Mouse (Mus musculus) CH12.LX (cell line): Measurements from ENCODE around the gene Slc39a1. TPM values are rescaled to one million over a fixed set of nuclear protein-coding genes. Genes with fewer than 3 reads are reported as not detected.

ENCODE experiments used
- DNase-seq: peaks from one replicate; pipeline ENCODE4 v3.0.0-alpha.2; 2013; ENCODE audit errors: extremely low read depth
- H3K27ac ChIP-seq: 2 replicates; pipeline ENCODE4 v1.5.1; 2012; ENCODE audit warnings: low read depth, mild to moderate bottlenecking, control low read depth, moderate library complexity; ENCODE audit not compliant: insufficient read depth
- H3K27me3 ChIP-seq: replicated peaks from 2 replicates; pipeline ENCODE3; 2012; ENCODE audit warnings: inconsistent platforms
- H3K36me3 ChIP-seq, 2 experiments: replicated peaks in 1 of 2; 2 replicates each; pipeline versions ENCODE3 to v1.6.1; 2012; ENCODE audit warnings: inconsistent platforms in 1 of 2, low read length in 1 of 2, mild to moderate bottlenecking in 1 of 2, mixed read lengths in 1 of 2, moderate library complexity in 1 of 2; ENCODE audit not compliant: control insufficient read depth in 1 of 2, insufficient read depth in 1 of 2
- H3K4me1 ChIP-seq, 2 experiments: 2 replicates each; pipeline ENCODE4 v1.6.1; 2012; ENCODE audit warnings: inconsistent platforms in 1 of 2, moderate library complexity in 1 of 2; ENCODE audit not compliant: insufficient read depth in 2 of 2, control insufficient read depth in 1 of 2
- H3K4me2 ChIP-seq: 2 replicates; pipeline ENCODE4 v1.6.1; 2012; ENCODE audit warnings: low read depth, mild to moderate bottlenecking, control low read depth; ENCODE audit not compliant: poor library complexity, insufficient read depth, severe bottlenecking
- H3K4me3 ChIP-seq, 3 experiments: fragments of 150-350 bp in 1 of 3; sonication (generic) in 1 of 3; replicated peaks in 1 of 3; 2 replicates each; pipeline versions ENCODE3 to v1.5.1; 2011 to 2012; ENCODE audit warnings: low read depth in 2 of 3, low read length in 2 of 3, mild to moderate bottlenecking in 2 of 3, moderate library complexity in 2 of 3, control low read depth in 1 of 3, improper control_type of control experiment in 1 of 3, inconsistent platforms in 1 of 3, mixed read lengths in 1 of 3; ENCODE audit not compliant: poor library complexity in 1 of 3
- H3K79me2 ChIP-seq: replicated peaks from 2 replicates; pipeline ENCODE4 v1.6.1; 2012; ENCODE audit warnings: mild to moderate bottlenecking, moderate library complexity; ENCODE audit not compliant: control insufficient read depth, poor library complexity, insufficient read depth, severe bottlenecking; ENCODE audit errors: extremely low read depth
- H3K9ac ChIP-seq: 2 replicates; pipeline ENCODE4 v1.6.1; 2012; ENCODE audit warnings: low read depth, mild to moderate bottlenecking, control low read depth, moderate library complexity; ENCODE audit not compliant: insufficient read depth
- H3K9me3 ChIP-seq: replicated peaks from 2 replicates; pipeline ENCODE3; 2012; ENCODE audit warnings: low read length, inconsistent platforms, mixed read lengths
- BHLHE40 ChIP-seq: IDR thresholded peaks from 2 replicates; pipeline ENCODE4 v1.6.1; 2011; ENCODE audit warnings: mild to moderate bottlenecking, low read depth, low read length, improper control_type of control experiment
- CTCF ChIP-seq, 2 experiments: IDR thresholded peaks in 1 of 2; conservative IDR thresholded peaks in 1 of 2; 2 replicates each; pipeline ENCODE4 v1.5.1; 2011 to 2012; ENCODE audit warnings: low read depth in 2 of 2, low read length in 2 of 2, improper control_type of control experiment in 1 of 2, inconsistent platforms in 1 of 2, mild to moderate bottlenecking in 1 of 2, moderate library complexity in 1 of 2
- E2F4 ChIP-seq: IDR thresholded peaks from 2 replicates; pipeline ENCODE4 v1.6.1; 2011; ENCODE audit warnings: low read depth, low read length, improper control_type of control experiment; ENCODE audit not compliant: insufficient replicate concordance
- ELF1 ChIP-seq: IDR thresholded peaks from 2 replicates; pipeline ENCODE4 v1.6.1; 2014; ENCODE audit warnings: low read depth, mild to moderate bottlenecking, inconsistent platforms, low read length, improper control_type of control experiment
- ETS1 ChIP-seq: conservative IDR thresholded peaks from 2 replicates; pipeline ENCODE4 v1.6.1; 2012; ENCODE audit warnings: low read depth, mild to moderate bottlenecking, inconsistent platforms, low read length, improper control_type of control experiment, moderate library complexity
- GABPA ChIP-seq: IDR thresholded peaks from 2 replicates; pipeline ENCODE4 v1.6.1; 2012; ENCODE audit warnings: low read depth, low read length, improper control_type of control experiment, inconsistent platforms; ENCODE audit not compliant: insufficient replicate concordance
- HCFC1 ChIP-seq: IDR thresholded peaks from 2 replicates; pipeline ENCODE4 v1.6.1; 2012; ENCODE audit warnings: low read depth, mild to moderate bottlenecking, inconsistent platforms, low read length, improper control_type of control experiment
- IRF4 ChIP-seq: IDR thresholded peaks from 2 replicates; pipeline ENCODE4 v1.6.1; 2014; ENCODE audit warnings: low read depth, mild to moderate bottlenecking, inconsistent platforms, low read length, improper control_type of control experiment
- KAT2A ChIP-seq: IDR thresholded peaks from 2 replicates; pipeline ENCODE4 v1.6.1; 2012; ENCODE audit warnings: low read length, improper control_type of control experiment, inconsistent platforms; ENCODE audit not compliant: insufficient replicate concordance
- MAX ChIP-seq: IDR thresholded peaks from 2 replicates; pipeline ENCODE4 v1.6.1; 2011; ENCODE audit warnings: low read length, improper control_type of control experiment
- MEF2A ChIP-seq: IDR thresholded peaks from 2 replicates; pipeline ENCODE4 v1.6.1; 2014; ENCODE audit warnings: low read depth, mild to moderate bottlenecking, inconsistent platforms, low read length, improper control_type of control experiment, borderline replicate concordance
- MXI1 ChIP-seq: IDR thresholded peaks from 2 replicates; pipeline ENCODE4 v1.6.1; 2011; ENCODE audit warnings: mild to moderate bottlenecking, low read depth, low read length, improper control_type of control experiment
- POLR2A ChIP-seq: IDR thresholded peaks from 2 replicates; pipeline ENCODE4 v1.6.1; 2011; ENCODE audit warnings: low read depth, mild to moderate bottlenecking, improper control_type of control experiment, low read length
- POLR2AphosphoS2 ChIP-seq: IDR thresholded peaks from 2 replicates; pipeline ENCODE4 v1.6.1; 2011; ENCODE audit warnings: low read depth, low read length, improper control_type of control experiment
- RAD21 ChIP-seq: IDR thresholded peaks from 2 replicates; pipeline ENCODE4 v1.6.1; 2011; ENCODE audit warnings: low read depth, mild to moderate bottlenecking, low read length, improper control_type of control experiment, moderate library complexity
- SIN3A ChIP-seq: IDR thresholded peaks from 2 replicates; pipeline ENCODE4 v1.6.1; 2012; ENCODE audit warnings: low read length, improper control_type of control experiment, inconsistent platforms
- TBP ChIP-seq: conservative IDR thresholded peaks from 2 replicates; pipeline ENCODE4 v1.6.1; 2011; ENCODE audit warnings: low read depth, low read length, improper control_type of control experiment
- USF1 ChIP-seq: IDR thresholded peaks from 2 replicates; pipeline ENCODE4 v1.6.1; 2014; ENCODE audit warnings: low read depth, mild to moderate bottlenecking, inconsistent platforms, low read length, improper control_type of control experiment
- ZNF384 ChIP-seq: IDR thresholded peaks from 2 replicates; pipeline ENCODE4 v1.6.1; 2012; ENCODE audit warnings: low read depth, low read length, improper control_type of control experiment, inconsistent platforms
- dilution Hi-C: fragments of 300-500 bp; cut with MboI; formaldehyde crosslinking; loops from 2 replicates; pipeline ENCODE4 v1.14.3; 2020; ENCODE audit warnings: low sequenced_read_pairs; ENCODE audit not compliant: extremely low pct_unique_long_range_greater_than_20kb, extremely low pct_ligation_motif_present
- in situ Hi-C: fragments of 300-500 bp; cut with MboI; formaldehyde crosslinking; loops from 3 replicates; pipeline ENCODE4 v1.14.3; 2019; ENCODE audit warnings: low sequenced_read_pairs, low pct_ligation_motif_present, low pct_unique_long_range_greater_than_20kb, mixed read lengths
- polyA plus RNA-seq: library from polyadenylated mRNA; unstranded; fragments of >175 nt; gene quantifications from 2 replicates; pipeline ENCODE4 v1.2.1, GENCODE M21; 2012; ENCODE audit warnings: low read depth; ENCODE audit not compliant: insufficient read length
- total RNA-seq, 2 experiments: library from RNA; depleted of rRNA; stranded (reverse); fragments of 300-350 nt in 1 of 2; fragments of >200 nt in 1 of 2; gene quantifications; 2 replicates each; pipeline ENCODE4 v1.2.3; 2012 to 2014

Slc39a1 gene
- total and polyA plus RNA-seq, 3 experiments = 23.8 to 42.2 (median 40.7) TPM

GRCm38 (mm10) chr3:90266901-90267775 lies 19.2 kb downstream of the Slc39a1 start:
- Histone ChIP-seq H3K4me3 (peak overlapping the region; percentile 76 to 92 (median 90)), H3K27ac (peak overlapping the region; percentile 98), H3K4me1 (peaks cover 28 to 46% of the 10 kb centered on the region in 2 experiments), H3K79me2 (peaks cover 28% of the 10 kb centered on the region), H3K9ac (peak overlapping the region; percentile 97), H3K36me3 (peaks cover 57 to 69% of the 10 kb centered on the region in 2 experiments), H3K4me2 (peak overlapping the region; percentile 63), H3K9me3 (no peaks in the 10 kb centered on the region), H3K27me3 (no peaks in the 10 kb centered on the region)
- in situ Hi-C loops (no loop called here), dilution Hi-C loops (no loop called here)
- no peak for DNase-seq
- TF ChIP-seq SIN3A (no peak), POLR2A (no peak), MEF2A (0 out of 2 replicates have a peak, but pooled peaks have one; percentile 24), ZNF384 (no peak), ELF1 (0 out of 2 replicates have a peak, but pooled peaks have one; percentile 27), IRF4 (no peak)
- TF ChIP-seq, all 38 proteins: peak for 2

- peaks cover 23 to 35% of the 10 kb centered on the region in 2 experiments for H3K4me1 ChIP-seq
- H3K9ac ChIP-seq = peak overlapping the region; percentile 97
- no peaks in the 10 kb centered on the region for H3K27me3 ChIP-seq
- H3K4me3 ChIP-seq = peak overlapping the region in 1 of 3 experiments; percentile 92
- H3K36me3 ChIP-seq = peaks cover 55 to 68% of the 10 kb centered on the region in 2 experiments
- DNase-seq = no peak
- in situ Hi-C loops = no loop called here
- H3K4me2 ChIP-seq = peak overlapping the region; percentile 63
- no peaks in the 10 kb centered on the region for H3K9me3 ChIP-seq
- no peak overlapping the region for H3K27ac ChIP-seq
- no peak for TF ChIP-seq USF1
- TF ChIP-seq, all 38 proteins: peak for 0
- dilution Hi-C loops = no loop called here
- peaks cover 28% of the 10 kb centered on the region for H3K79me2 ChIP-seq
Observed at GRCm38 (mm10) chr3:90268190-90268589, 20.2 kb downstream of the Slc39a1 start.

- Histone ChIP-seq H3K4me1 (peaks cover 16 to 27% of the 10 kb centered on the region in 2 experiments), H3K9me3 (no peaks in the 10 kb centered on the region), H3K79me2 (peaks cover 28% of the 10 kb centered on the region), H3K36me3 (peaks cover 57 to 69% of the 10 kb centered on the region in 2 experiments), H3K4me3 (no peak overlapping the region), H3K9ac (no peak overlapping the region), H3K4me2 (no peak overlapping the region), H3K27me3 (no peaks in the 10 kb centered on the region), H3K27ac (no peak overlapping the region)
- TF ChIP-seq RAD21 (no peak), ETS1 (no peak), POLR2AphosphoS2 (no peak), BHLHE40 (no peak), IRF4 (no peak), ZNF384 (no peak), MAX (no peak), GABPA (no peak), HCFC1 (no peak), TBP (no peak), E2F4 (no peak), CTCF (conservative IDR thresholded peaks at IDR 0.05 in 1 of 2, IDR thresholded peaks at IDR 0.05 in 1 of 2; ENCODE audit: low read depth in 2 of 2, low read length in 2 of 2) (no peak), MEF2A (no peak), KAT2A (no peak), MXI1 (no peak), POLR2A (no peak)
- in situ Hi-C loops (no loop called here), dilution Hi-C loops (no loop called here)
- no peak for DNase-seq
Observed at GRCm38 (mm10) chr3:90268971-90269370, 21.0 kb downstream of the Slc39a1 start.
